Mouse (Mus musculus): Measurements from ENCODE around the gene Klhl12.

DNA sequence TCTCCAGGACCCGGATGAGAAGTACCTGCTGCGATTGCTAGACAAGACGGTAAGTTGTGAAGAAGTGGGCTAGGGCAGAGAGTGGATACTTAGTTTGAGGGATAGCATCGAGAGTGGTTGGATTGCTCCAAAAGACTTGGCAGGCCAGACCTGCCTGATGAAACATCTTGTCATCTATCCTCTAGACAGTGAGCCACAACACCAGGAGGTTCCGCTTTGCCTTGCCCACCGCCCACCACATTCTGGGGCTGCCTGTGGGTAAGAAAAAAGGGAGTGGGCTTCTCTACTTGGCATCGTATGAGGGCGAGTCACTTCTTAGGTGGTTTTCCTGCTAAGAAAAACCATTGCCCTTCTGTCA, 48.9 kb upstream of the Klhl12 start:
- TF ChIP-seq CTCF (IDR thresholded peaks at IDR 0.05; ENCODE audit: borderline replicate concordance, control insufficient read depth, extremely low read depth, insufficient read depth, low read length, poor library complexity) (no peak), POLR2A (IDR thresholded peaks at IDR 0.05; ENCODE audit: control insufficient read depth, extremely low read depth, insufficient read depth, low read length, poor library complexity) (no peak)

All from thymus, adult 2 months (tissue).